Mouse (Mus musculus) liver, embryonic 14.5 days (tissue): ENCODE data around the gene Nfasc. TPM values are rescaled to one million over a fixed set of nuclear protein-coding genes. Genes with fewer than 3 reads are reported as not detected.

Experiments
- ATAC-seq: fragments of 200-750 bp; cut with Nextera tagmentation; 2 replicates; pipeline ENCODE4 v1.8.0; 2017; ENCODE audit warnings: moderate number of reproducible peaks, mild to moderate bottlenecking, moderate library complexity; ENCODE audit not compliant: insufficient read depth
- DNase-seq, 3 experiments: peaks; one replicate each; pipeline ENCODE4 v3.0.0-alpha.2; 2012 to 2013; ENCODE audit warnings: low read depth in 3 of 3, low spot score in 3 of 3
- H3K27ac ChIP-seq: fragments of 300-500 bp; sonication (generic); 2 replicates; pipeline ENCODE4 v1.5.1; 2014; ENCODE audit warnings: moderate library complexity, mild to moderate bottlenecking, control low read depth, inconsistent platforms
- H3K27me3 ChIP-seq: fragments of 300-500 bp; sonication (generic); 2 replicates; pipeline ENCODE4 v1.6.1; 2014; ENCODE audit warnings: mild to moderate bottlenecking, low read length, moderate library complexity; ENCODE audit not compliant: control insufficient read depth, insufficient read depth
- H3K36me3 ChIP-seq: fragments of 300-500 bp; sonication (generic); replicated peaks from 2 replicates; pipeline ENCODE4 v1.6.1; 2014; ENCODE audit warnings: low read depth; ENCODE audit not compliant: control insufficient read depth, insufficient read depth
- H3K4me1 ChIP-seq, 2 experiments: fragments of 200-500 bp in 1 of 2; fragments of 300-500 bp in 1 of 2; sonication (generic) in 1 of 2; replicated peaks; 2 replicates each; pipeline ENCODE4 v1.6.1; 2012 to 2014; ENCODE audit warnings: antibody characterized with exemption in 1 of 2, inconsistent platforms in 1 of 2, low read length in 1 of 2; ENCODE audit not compliant: control insufficient read depth in 2 of 2, insufficient read depth in 2 of 2
- H3K4me2 ChIP-seq: fragments of 300-500 bp; sonication (generic); 2 replicates; pipeline ENCODE4 v1.6.1; 2014; ENCODE audit warnings: low read depth, mild to moderate bottlenecking, control low read depth, moderate library complexity
- H3K4me3 ChIP-seq, 2 experiments: fragments of 200-500 bp in 1 of 2; fragments of 300-500 bp in 1 of 2; sonication (generic) in 1 of 2; 2 replicates each; pipeline ENCODE4 v1.5.1; 2012 to 2014; ENCODE audit warnings: low read depth in 2 of 2, low read length in 2 of 2, mild to moderate bottlenecking in 2 of 2, control low read depth in 1 of 2, inconsistent platforms in 1 of 2, moderate library complexity in 1 of 2; ENCODE audit not compliant: insufficient read depth in 1 of 2
- H3K9ac ChIP-seq: fragments of 300-500 bp; sonication (generic); replicated peaks from 2 replicates; pipeline ENCODE4 v1.6.1; 2014; ENCODE audit warnings: mild to moderate bottlenecking, control low read depth, moderate library complexity
- H3K9me3 ChIP-seq: fragments of 300-500 bp; sonication (generic); 2 replicates; pipeline ENCODE4 v1.6.1; 2016; ENCODE audit warnings: low read length, mixed read lengths; ENCODE audit not compliant: control insufficient read depth
- CTCF ChIP-seq: IDR thresholded peaks from 2 replicates; pipeline ENCODE4 v1.5.1; 2016; ENCODE audit warnings: antibody characterized with exemption, low read depth, control low read depth
- EP300 ChIP-seq: IDR thresholded peaks from 2 replicates; pipeline ENCODE4 v1.6.1; 2016; ENCODE audit warnings: antibody characterized with exemption, low read depth
- WGBS: fragments of 180-500 bp; shearing (Covaris S2); extraction: QIAGEN DNeasy Blood & Tissue Kit; methylation state at CpG from one replicate; pipeline ENCODE4 v1.1.7; 2014; ENCODE audit not compliant: insufficient replicate concordance; 5-methylcytosine and 5-hydroxymethylcytosine counted together
- polyA plus RNA-seq, 2 experiments: library from polyadenylated mRNA; depleted of rRNA in 1 of 2; stranded (reverse) in 1 of 2; unstranded in 1 of 2; fragments of >200 nt; fragmentation: Nextera tagmentation in 1 of 2; extraction: Ambion mirVana in 1 of 2; gene quantifications; 2 replicates each; pipeline versions ENCODE4 v1.2.1 to v1.2.3; 2012 to 2014

Nfasc gene
- polyA plus RNA-seq, 2 experiments, result 0.01 to 0.05 TPM

- Histone ChIP-seq H3K9me3 (no peaks in the 10 kb centered on the region), H3K27ac (no peak overlapping the region), H3K9ac (no peak overlapping the region), H3K36me3 (no peaks in the 10 kb centered on the region), H3K4me3 (no peak overlapping the region), H3K4me1 (no peaks in the 10 kb centered on the region), H3K4me2 (no peak overlapping the region), H3K27me3 (no peaks in the 10 kb centered on the region)
- no peak for ATAC-seq
- no peak for DNase-seq
- WGBS, result 75% methylated on average over 8 of the region's 8 CpGs
- TF ChIP-seq CTCF, result no peak
- no peak for TF ChIP-seq EP300
Observed at GRCm38 (mm10) chr1:132628183-132628582, 113.4 kb downstream of the Nfasc start.

- H3K4me1 ChIP-seq, result no peaks in the 10 kb centered on the region
- H3K4me3 ChIP-seq, result no peak overlapping the region
- no peaks in the 10 kb centered on the region for H3K36me3 ChIP-seq
- H3K27me3 ChIP-seq, result no peaks in the 10 kb centered on the region
- WGBS, result 52% methylated on average over 7 of the region's 7 CpGs
- no peak for TF ChIP-seq EP300
- no peak overlapping the region for H3K9ac ChIP-seq
- no peaks in the 10 kb centered on the region for H3K9me3 ChIP-seq
- no peak for DNase-seq
- no peak overlapping the region for H3K4me2 ChIP-seq
- ATAC-seq, result no peak
- H3K27ac ChIP-seq, result no peak overlapping the region
Observed at GRCm38 (mm10) chr1:132626125-132626756, 115.4 kb downstream of the Nfasc start.

DNA sequence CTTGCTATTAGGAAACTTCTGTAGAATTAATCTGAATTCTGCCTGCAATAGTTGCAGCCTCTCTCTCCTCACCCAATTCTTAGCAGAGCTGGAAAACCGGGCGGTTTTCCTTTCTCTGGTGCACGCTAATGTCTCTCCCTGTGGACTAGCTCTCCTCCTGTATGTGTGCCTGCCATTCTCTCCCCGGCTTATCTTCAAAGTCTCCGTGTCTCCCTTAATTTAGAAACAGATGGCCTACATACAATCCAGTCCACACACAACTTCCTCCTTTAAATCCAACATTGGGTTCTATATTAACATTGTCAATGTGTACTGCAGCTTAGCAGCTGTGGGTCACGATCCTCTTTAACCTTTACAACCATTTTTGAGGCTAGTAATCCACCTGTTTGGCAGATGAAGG lies 116.6 kb downstream of the Nfasc start:
- no peak for DNase-seq
- ATAC-seq, result no peak
- WGBS, result 50% methylated on average over 6 of the region's 6 CpGs

GRCm38 (mm10) chr1:132624466-132624865 lies 117.1 kb downstream of the Nfasc start:
- TF ChIP-seq CTCF, result no peak
- 38% methylated on average over 1 of the region's 1 CpGs for WGBS
- no peaks in the 10 kb centered on the region for H3K9me3 ChIP-seq

More for the DNA sequence above, 116.6 kb downstream of the Nfasc start:
- Histone ChIP-seq H3K36me3 (no peaks in the 10 kb centered on the region), H3K9ac (no peak overlapping the region; the same call in 1 of the 2 replicates), H3K27me3 (no peaks in the 10 kb centered on the region), H3K27ac (no peak overlapping the region), H3K9me3 (no peaks in the 10 kb centered on the region), H3K4me1 (no peaks in the 10 kb centered on the region), H3K4me2 (no peak overlapping the region), H3K4me3 (no peak overlapping the region)
- TF ChIP-seq EP300 (no peak), CTCF (no peak)

GRCm38 (mm10) chr1:132623641-132624336 lies 117.8 kb downstream of the Nfasc start:
- Histone ChIP-seq H3K27me3 (no peaks in the 10 kb centered on the region), H3K4me2 (no peak overlapping the region), H3K9ac (no peak overlapping the region), H3K27ac (no peak overlapping the region), H3K4me3 (no peak overlapping the region), H3K9me3 (no peaks in the 10 kb centered on the region), H3K4me1 (no peaks in the 10 kb centered on the region), H3K36me3 (no peaks in the 10 kb centered on the region)
- WGBS, result 41% methylated on average over 14 of the region's 14 CpGs
- DNase-seq (no peak), ATAC-seq (no peak)
- no peak for TF ChIP-seq CTCF

More at GRCm38 (mm10) chr1:132624466-132624865, 117.1 kb downstream of the Nfasc start:
- ATAC-seq (no peak), DNase-seq (no peak)
- no peaks in the 10 kb centered on the region for H3K36me3 ChIP-seq
- H3K4me2 ChIP-seq, result no peak overlapping the region
- no peak overlapping the region for H3K9ac ChIP-seq
- H3K27me3 ChIP-seq, result no peaks in the 10 kb centered on the region
- no peaks in the 10 kb centered on the region for H3K4me1 ChIP-seq
- no peak overlapping the region for H3K4me3 ChIP-seq
- H3K27ac ChIP-seq, result no peak overlapping the region
